Mouse (Mus musculus): ENCODE data around the gene Grik5.

DNA sequence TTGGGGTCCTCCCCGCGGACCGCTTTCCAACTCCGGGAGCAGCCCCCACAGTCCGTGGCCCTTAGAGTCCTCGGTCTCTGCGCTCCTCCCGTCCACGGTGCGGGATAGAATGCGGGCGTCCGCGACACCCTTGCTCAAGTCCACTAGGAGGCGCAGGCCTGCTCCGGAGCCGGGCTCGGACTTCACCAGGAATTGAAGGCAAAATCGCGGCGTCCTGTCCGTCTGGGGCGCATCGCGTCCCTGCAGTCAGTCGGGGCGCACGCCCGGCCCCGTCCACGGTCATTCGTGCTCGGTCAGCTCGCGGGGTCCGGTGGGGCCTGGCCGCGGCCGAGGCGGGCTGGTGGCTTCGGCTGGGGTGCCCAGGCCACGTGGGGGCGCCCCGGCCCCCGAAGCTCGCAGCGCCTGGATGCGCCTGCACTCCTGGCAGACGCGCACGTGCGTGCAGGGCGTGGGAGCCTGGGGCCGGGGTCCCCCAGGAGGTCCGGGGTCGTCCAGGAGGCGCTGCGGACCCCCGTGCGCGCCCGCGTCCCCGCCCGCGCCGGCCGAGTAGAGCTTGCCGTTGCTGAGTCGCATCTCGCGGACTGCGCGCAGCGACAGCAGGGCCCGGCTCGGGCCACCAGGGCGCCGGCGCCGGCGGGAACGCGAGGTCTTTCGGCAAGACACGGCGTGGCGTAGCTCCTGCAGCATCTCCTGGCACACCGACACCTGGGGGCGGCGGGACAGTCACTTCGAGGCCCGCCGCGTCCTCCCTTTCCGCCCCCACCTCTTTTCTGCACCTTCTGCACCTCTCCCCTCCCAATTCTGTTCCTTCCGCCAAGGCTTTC, 61.8 kb downstream of the Grik5 start:
- TF ChIP-seq CTCF (IDR thresholded peaks at IDR 0.05; ENCODE audit: extremely low read depth, insufficient read depth, low read length) (peak; percentile 25; the same call in 1 of the 2 replicates), POLR2A (IDR thresholded peaks at IDR 0.05; ENCODE audit: extremely low read depth, insufficient read depth, low read length) (no peak)

All from cortical plate, adult 2 months (tissue).